Mouse (Mus musculus): Measurements from ENCODE around the gene Ank3.

DNA sequence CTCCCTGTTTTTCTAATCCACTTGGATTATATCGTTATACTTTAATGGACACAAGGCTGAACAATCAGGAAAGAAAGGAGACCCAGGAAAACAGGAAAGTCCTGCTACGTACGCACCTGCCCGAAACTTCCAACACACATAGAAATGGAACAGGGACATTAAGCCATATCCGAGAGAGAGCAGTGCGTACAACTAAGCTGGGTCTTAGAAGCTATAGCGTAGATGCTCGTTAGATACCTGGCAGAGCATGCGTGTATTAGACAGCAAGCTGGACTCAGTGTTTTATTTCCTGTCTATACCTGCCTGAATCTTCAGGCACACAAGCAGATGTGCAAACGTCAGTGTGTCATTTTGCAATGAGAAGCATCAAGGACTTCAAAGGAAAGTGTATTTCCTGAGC, 128.7 kb downstream of the Ank3 start:
- TF ChIP-seq CTCF (IDR thresholded peaks at IDR 0.05; ENCODE audit: extremely low read depth, insufficient read depth, insufficient read length, insufficient replicate concordance) (no peak), POLR2A (IDR thresholded peaks at IDR 0.05; ENCODE audit: low read depth, low read length) (no peak)

All from spleen, adult 2 months (tissue).